Mouse (Mus musculus): Measurements from ENCODE around the gene Tex101.
"Not testable (repeated sequence)": the region's sequence is repeated elsewhere in the genome, so short reads cannot be mapped to it uniquely, and the experiment has no call there.

Gene Tex101

GRCm38 (mm10) chr7:24676575-24676974 is at the start of gene Tex101:
Gene Tex101, minus strand, starts transcription at chr7:24676675.
- no peak for DNase-seq (ENCODE audit: extremely low read depth, low read depth, low spot score)

- no peak for DNase-seq (ENCODE audit: extremely low read depth, low read depth, low spot score)
Measured at GRCm38 (mm10) chr7:24715039-24715438, 38.6 kb upstream of the Tex101 start.

DNA sequence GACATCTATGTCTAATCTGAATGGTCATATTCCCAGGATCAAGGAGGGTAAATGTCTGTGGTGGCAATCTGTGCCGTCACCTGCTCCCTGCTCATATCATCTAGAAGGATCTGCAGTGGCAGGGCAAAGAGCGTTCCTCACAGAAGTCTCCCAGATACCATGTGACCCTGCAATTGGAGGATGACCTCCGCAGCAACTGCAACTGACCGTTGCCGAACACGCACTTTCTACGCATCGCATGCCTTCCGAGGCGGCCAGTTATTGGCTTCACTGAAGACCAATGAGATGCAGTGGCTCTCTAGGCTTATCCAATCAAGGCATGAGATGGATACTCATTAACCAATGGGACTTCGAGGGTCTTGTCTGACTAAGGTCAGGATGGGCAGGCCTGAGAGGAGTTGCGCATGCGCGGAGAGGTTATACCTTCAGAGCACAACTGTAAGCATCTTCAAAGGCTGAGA is 32.4 kb upstream of the Tex101 start, which contains the start of gene BC049730:
TSS of gene BC049730 (plus strand) at position 411 of the 461 bp plus-strand sequence.
- no peak for DNase-seq (ENCODE audit: extremely low read depth, low read depth, low spot score)

- not testable (repeated sequence) for DNase-seq (ENCODE audit: extremely low read depth, low read depth, low spot score)
Measured at GRCm38 (mm10) chr7:24702841-24703240, 26.4 kb upstream of the Tex101 start.

DNA sequence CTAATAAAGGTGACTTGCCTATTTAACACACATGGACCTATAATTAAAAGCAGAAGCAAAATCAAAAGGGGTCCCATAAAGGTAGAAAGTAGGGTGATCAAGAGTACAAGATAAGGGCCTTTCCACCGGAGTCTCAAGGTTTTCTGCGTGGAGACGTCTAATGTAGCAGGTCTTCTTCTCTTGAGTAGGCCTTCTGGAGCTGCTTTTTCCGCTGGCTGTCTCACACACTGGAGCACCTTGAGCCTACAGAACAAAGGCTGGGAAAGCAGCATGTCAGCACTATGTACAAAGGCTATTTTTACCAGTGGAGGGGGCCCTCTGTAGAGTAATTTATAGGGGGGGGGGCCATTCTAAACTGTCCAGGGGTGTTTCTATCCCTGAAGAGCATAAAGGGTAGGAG is 21.4 kb upstream of the Tex101 start:
- DNase-seq (ENCODE audit: extremely low read depth, low read depth, low spot score), result not testable (repeated sequence)

GRCm38 (mm10) chr7:24692693-24693092 is 16.2 kb upstream of the Tex101 start:
- DNase-seq (ENCODE audit: extremely low read depth, low read depth, low spot score), result not testable (repeated sequence)

GRCm38 (mm10) chr7:24687519-24687918 is 11.0 kb upstream of the Tex101 start:
- DNase-seq (ENCODE audit: extremely low read depth, low read depth, low spot score), result not testable (repeated sequence)

DNA sequence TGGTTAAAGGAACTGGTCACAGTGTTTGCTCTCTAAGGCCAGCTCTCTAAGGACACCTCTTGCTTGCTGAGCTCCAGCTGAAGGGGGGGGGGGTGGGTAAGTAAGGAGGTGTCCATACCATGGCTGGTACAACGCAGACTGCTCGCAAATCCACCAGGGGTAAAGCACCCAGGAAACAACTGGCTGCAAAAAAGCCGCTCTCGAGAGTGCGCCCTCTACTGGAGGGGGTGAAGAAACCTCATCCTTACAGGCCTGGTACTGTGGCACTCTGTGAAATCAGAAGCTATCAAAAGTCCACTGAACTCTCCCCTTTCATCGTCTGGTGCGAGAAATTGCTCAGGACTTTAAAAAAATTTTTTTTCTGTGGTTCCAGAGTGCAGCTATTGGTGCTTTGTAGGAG is 7.6 kb upstream of the Tex101 start:
- not testable (repeated sequence) for DNase-seq (ENCODE audit: extremely low read depth, low read depth, low spot score)

- DNase-seq (ENCODE audit: extremely low read depth, low read depth, low spot score), result no peak
Measured at GRCm38 (mm10) chr7:24671944-24672439, 4.5 kb downstream of the Tex101 start.

DNA sequence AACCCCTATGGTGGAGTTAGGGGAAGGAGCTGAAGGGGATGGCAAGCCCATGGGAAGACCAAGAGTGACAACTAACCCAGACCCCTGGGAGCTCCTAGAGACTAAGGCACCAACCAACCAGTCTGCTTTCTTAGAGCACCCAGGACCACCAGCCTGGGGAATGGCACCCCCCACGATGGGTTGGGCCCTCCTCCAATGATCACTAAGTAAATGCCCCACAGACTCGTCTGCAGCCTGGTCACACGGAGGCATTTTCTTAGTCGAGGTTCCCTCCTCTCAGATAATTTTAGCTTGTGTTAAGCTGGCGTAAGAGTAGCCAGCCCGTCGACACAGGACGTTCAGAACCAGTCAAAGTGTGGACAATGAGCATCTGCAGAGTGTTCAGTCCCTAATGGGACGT is 11.5 kb downstream of the Tex101 start:
- DNase-seq (ENCODE audit: extremely low read depth, low read depth, low spot score), result no peak

DNA sequence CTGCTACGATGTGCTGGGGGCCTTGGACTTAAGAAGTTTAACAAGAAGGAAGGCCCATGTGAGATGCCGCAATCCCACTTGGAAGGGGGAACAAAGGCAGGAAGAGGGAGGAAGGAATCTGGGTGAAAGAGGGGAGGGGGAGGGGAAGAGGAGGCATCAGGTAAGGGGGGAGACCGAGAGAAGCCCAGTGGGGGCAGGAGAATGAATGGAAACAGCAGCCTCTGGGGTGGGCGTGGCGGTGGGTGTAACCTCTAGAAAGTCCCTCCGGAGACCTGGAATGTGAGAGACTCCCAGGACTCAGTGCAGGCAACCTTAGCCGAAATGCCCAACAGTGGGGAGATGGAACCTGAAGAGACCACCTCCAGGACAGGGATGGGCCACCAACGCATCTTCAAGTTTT is 12.2 kb downstream of the Tex101 start:
- no peak for DNase-seq (ENCODE audit: extremely low read depth, low read depth, low spot score)

- no peak for DNase-seq (ENCODE audit: extremely low read depth, low read depth, low spot score)
Measured at GRCm38 (mm10) chr7:24662575-24662974, 13.9 kb downstream of the Tex101 start.

- DNase-seq (ENCODE audit: extremely low read depth, low read depth, low spot score), result no peak
Measured at GRCm38 (mm10) chr7:24661118-24661904, 15.2 kb downstream of the Tex101 start.

DNA sequence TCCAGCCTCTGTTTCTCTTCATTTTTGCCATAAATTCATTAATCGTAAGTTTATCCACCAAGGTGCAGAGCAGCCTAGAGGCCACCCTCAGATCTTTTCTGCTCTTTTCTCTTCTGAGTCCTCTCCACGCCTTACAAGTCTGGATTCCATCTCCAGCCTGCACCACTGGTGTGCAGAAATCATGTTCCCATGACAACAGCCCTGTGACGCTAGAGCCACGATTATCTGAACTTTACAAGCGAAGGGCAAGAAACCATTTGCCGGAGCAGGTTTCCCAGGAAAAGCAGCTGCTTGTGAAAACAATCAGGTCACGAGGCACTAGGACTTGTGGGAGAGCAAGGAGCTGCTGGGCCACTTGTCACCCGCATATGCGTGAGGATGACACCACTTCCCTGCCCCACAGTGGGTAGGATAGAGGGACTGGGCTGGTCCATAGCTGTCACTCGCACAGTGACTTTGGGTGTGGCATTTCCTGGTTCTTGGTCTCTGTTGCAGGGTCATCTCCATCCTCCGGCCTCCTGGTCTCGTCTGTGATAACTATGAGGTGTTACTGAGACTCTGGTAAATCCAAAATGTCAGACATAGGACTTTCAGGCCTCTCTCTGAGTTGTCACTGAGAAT is 16.6 kb downstream of the Tex101 start:
- no peak for DNase-seq (ENCODE audit: extremely low read depth, low read depth, low spot score)

DNA sequence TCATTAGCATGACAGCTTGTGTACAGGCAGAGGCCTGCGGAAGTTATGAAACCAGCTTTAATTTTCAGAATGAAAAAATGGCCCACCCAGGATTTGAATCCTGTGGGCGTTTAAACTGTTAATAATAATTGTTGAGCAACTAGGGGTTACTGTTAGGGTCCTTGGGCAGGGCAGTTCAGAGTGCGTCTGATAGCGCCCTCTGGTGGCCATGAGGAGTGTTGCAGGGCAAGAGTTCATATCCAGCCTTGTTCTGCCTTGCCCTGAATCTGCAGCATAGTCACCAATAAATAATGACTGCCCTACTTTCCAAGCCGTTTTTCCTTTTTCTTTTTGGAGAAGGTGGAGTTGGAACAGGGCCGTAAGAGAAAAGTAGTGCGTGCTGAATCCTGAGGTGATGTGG is 22.8 kb downstream of the Tex101 start:
- DNase-seq (ENCODE audit: extremely low read depth, low read depth, low spot score), result no peak

DNA sequence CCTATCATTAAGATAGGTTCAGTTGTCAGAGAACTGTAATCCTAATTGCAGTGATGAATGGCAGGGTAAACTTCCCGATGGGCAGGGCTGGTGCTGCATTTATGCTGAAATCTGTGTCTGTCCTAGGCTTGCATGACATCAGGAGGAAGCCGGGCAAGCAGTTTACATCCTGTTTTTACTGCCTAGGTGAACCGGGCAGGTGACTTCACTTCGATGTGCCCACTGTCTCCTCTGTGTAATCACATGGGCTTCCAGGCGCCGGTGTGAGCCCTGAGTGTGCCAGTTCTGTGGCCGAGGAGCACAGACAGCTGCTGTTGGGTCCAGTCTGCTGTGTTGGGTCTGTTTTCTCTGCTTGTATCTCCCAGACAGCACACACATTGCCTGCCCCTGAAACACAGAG is 30.0 kb downstream of the Tex101 start:
- no peak for DNase-seq (ENCODE audit: extremely low read depth, low read depth, low spot score)

GRCm38 (mm10) chr7:24644996-24645395 is 31.5 kb downstream of the Tex101 start:
- DNase-seq (ENCODE audit: extremely low read depth, low read depth, low spot score), result no peak

- peak; percentile 97 for DNase-seq (ENCODE audit: extremely low read depth, low read depth, low spot score)
Measured at GRCm38 (mm10) chr7:24644492-24644891, 32.0 kb downstream of the Tex101 start.

- no peak for DNase-seq (ENCODE audit: extremely low read depth, low read depth, low spot score)
Measured at GRCm38 (mm10) chr7:24642491-24642890, 34.0 kb downstream of the Tex101 start.

DNA sequence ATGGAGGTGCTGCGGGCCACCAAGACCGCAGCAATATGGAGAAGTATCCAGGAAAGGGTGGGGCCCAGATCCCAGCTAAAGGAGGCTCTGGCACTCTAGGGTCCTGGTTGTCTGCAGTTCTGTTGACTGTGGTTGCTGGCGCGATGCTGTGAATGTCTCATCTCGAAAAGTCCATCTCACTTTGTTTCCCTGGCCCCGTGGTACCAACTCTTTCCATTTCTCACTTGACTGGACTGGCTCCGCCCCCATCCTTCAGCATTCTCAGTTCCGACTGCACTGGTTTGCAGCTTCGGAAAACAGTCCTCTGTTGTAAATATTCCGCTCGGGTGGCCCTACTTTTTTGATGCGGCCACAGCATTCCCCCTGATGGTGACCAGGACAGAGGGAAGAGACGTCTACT is 36.0 kb downstream of the Tex101 start:
- no peak for DNase-seq (ENCODE audit: extremely low read depth, low read depth, low spot score)

GRCm38 (mm10) chr7:24638026-24638856 is 38.2 kb downstream of the Tex101 start:
- no peak for DNase-seq (ENCODE audit: extremely low read depth, low read depth, low spot score)
